Mouse (Mus musculus) erythroblast, embryonic 14.5 days (primary cell): ENCODE data around the gene Trip4.

Experiments used
- GATA1 ChIP-seq: IDR thresholded peaks from 2 replicates; pipeline ENCODE4 v1.6.1; 2012; ENCODE audit warnings: low read length, inconsistent platforms, mixed read lengths
- TAL1 ChIP-seq: IDR thresholded peaks from 3 replicates; pipeline ENCODE4 v1.6.1; 2012; ENCODE audit warnings: low read length, inconsistent platforms, mixed read lengths

DNA sequence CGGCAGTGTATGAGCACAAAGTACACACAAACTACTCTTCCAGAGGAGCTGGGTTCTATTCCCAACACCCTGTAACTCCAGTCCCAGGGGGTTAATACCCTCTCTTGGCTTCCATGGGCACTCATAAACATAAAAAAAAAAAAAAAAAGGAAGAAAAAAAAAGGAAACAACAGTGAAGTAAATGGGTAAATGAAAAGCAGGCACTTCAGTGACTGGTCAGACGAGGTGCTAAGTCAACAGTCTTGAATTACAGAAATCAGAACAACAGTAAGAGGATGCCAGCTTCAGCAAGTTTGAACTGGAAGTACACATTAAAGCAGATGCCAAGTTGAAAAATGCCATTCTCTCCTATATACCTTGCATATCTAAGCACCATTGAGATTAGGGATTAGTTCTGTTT, 88.3 kb downstream of the Trip4 start:
- TF ChIP-seq GATA1 (no peak), TAL1 (no peak)
